Mouse (Mus musculus): ENCODE data around the gene Kcnj13. TPM values are rescaled to one million over a fixed set of nuclear protein-coding genes. Genes with fewer than 3 reads are reported as not detected.

Gene Kcnj13
- total RNA-seq, 1 experiment = 0.27 TPM

GRCm38 (mm10) chr1:87360276-87360675 is 34.3 kb downstream of the Kcnj13 start:
- Histone ChIP-seq H3K36me3 (ENCODE audit: control insufficient read depth, insufficient read depth, low read length, poor library complexity, severe bottlenecking) (peaks cover 6% of the 10 kb centered on the region), H3K9me3 (ENCODE audit: control insufficient read depth, insufficient read depth, low read depth, low read length) (no peaks in the 10 kb centered on the region), H3K4me3 (ENCODE audit: insufficient read depth in 1 of 2, low read depth in 1 of 2, low read length in 2 of 2, poor library complexity in 1 of 2, severe bottlenecking in 1 of 2) (no peak overlapping the region), H3K4me1 (ENCODE audit: control insufficient read depth in 2 of 2, insufficient read depth in 2 of 2, low read length in 2 of 2, poor library complexity in 1 of 2) (no peaks in the 10 kb centered on the region), H3K9ac (ENCODE audit: insufficient read depth, low read depth, low read length, poor library complexity, severe bottlenecking) (no peak overlapping the region), H3K27ac (ENCODE audit: insufficient read depth, low read depth, low read length, poor library complexity, severe bottlenecking) (no peak overlapping the region)
- in situ Hi-C loops (cut with MboI; ENCODE audit: low sequenced_read_pairs in 2 of 2, unreplicated experiment in 2 of 2) = no loop called here
- no peak for DNase-seq (ENCODE audit: low read depth, low spot score)
- TF ChIP-seq HCFC1 (IDR thresholded peaks at IDR 0.05; ENCODE audit: borderline replicate concordance, insufficient read depth, low read length) (no peak), ZNF384 (IDR thresholded peaks at IDR 0.05; ENCODE audit: low read depth, low read length) (0 out of 2 replicates have a peak, but pooled peaks have one; percentile 37)

DNA sequence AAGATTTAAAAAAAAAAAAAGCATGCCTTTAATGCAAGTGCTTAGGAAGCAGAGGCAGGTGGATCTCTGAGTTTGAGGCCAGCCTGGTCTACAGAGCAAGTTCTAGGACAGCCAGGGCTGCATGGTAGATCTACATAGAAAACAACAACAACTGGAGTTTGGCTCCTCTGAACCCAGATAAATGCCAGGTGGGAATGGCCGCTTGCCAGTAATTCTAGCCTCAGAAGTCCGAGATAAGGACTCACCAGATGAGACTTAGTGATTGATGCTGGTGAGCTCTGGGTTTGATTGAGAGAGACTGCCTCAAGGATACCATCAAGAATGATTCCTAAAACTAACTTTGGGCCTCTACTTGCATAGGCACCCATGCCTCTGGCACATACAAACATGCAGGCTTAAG is 44.0 kb downstream of the Kcnj13 start:
- H3K27ac ChIP-seq (ENCODE audit: insufficient read depth, low read depth, low read length, poor library complexity, severe bottlenecking) = no peak overlapping the region
- H3K4me1 ChIP-seq (ENCODE audit: control insufficient read depth in 2 of 2, insufficient read depth in 2 of 2, low read length in 2 of 2, poor library complexity in 1 of 2) = peaks cover 2% of the 10 kb centered on the region in 2 experiments; a peak in 1 of 4 replicates
- in situ Hi-C loops (cut with MboI; ENCODE audit: low sequenced_read_pairs in 2 of 2, unreplicated experiment in 2 of 2) = no loop called here
- H3K4me3 ChIP-seq (ENCODE audit: insufficient read depth in 1 of 2, low read depth in 1 of 2, low read length in 2 of 2, poor library complexity in 1 of 2, severe bottlenecking in 1 of 2) = no peak overlapping the region
- no peak overlapping the region for H3K9ac ChIP-seq (ENCODE audit: insufficient read depth, low read depth, low read length, poor library complexity, severe bottlenecking)
- no peak for TF ChIP-seq ZC3H11A (IDR thresholded peaks at IDR 0.05; ENCODE audit: borderline replicate concordance, low read depth, low read length)
- TF ChIP-seq HCFC1 (IDR thresholded peaks at IDR 0.05; ENCODE audit: borderline replicate concordance, insufficient read depth, low read length) = no peak
- TF ChIP-seq CHD2 (IDR thresholded peaks at IDR 0.05; ENCODE audit: low read depth, low read length) = no peak
- no peak for TF ChIP-seq MAFK (IDR thresholded peaks at IDR 0.05; ENCODE audit: insufficient read depth, low read depth, low read length)
- no peak for TF ChIP-seq ZNF384 (IDR thresholded peaks at IDR 0.05; ENCODE audit: low read depth, low read length)
- H3K9me3 ChIP-seq (ENCODE audit: control insufficient read depth, insufficient read depth, low read depth, low read length) = no peaks in the 10 kb centered on the region
- H3K36me3 ChIP-seq (ENCODE audit: control insufficient read depth, insufficient read depth, low read length, poor library complexity, severe bottlenecking) = no peaks in the 10 kb centered on the region; the same call in none of the 2 replicates
- DNase-seq (ENCODE audit: low read depth, low spot score) = no peak

Other genes starting within 250 kb of the Kcnj13 start
- gene Ecel1, start 238.2 kb downstream of the Kcnj13 start, total RNA-seq (2012; rRNA removed) = 1.1 and 2.9 TPM in 2 replicates
- gene Prss56, start 211.4 kb downstream of the Kcnj13 start, total RNA-seq (2012; rRNA removed) = 0.36 and 0.37 TPM in 2 replicates
- gene Chrnd, start 204.1 kb downstream of the Kcnj13 start, total RNA-seq (2012; rRNA removed) = 0.13 TPM in 1 of 2 replicates, not detected in the other
- gene Chrng, start 190.1 kb downstream of the Kcnj13 start, total RNA-seq (2012; rRNA removed) = 0.13 and 0.16 TPM in 2 replicates
- gene Eif4e2, start 180.8 kb downstream of the Kcnj13 start, total RNA-seq (2012; rRNA removed) = 165 and 221 TPM in 2 replicates
- 1.3 and 1.8 TPM in 2 replicates for gene Efhd1, start 130.4 kb downstream of the Kcnj13 start, total RNA-seq (2012; rRNA removed)
- 58.7 and 69.2 TPM in 2 replicates for gene Gigyf2, start 67.7 kb downstream of the Kcnj13 start, total RNA-seq (2012; rRNA removed)
- 1.3 TPM in 1 of 2 replicates, not detected in the other for gene Snorc, start 75.5 kb upstream of the Kcnj13 start, total RNA-seq (2012; rRNA removed)
- gene Neu2, start 115.2 kb upstream of the Kcnj13 start, total RNA-seq (2012; rRNA removed) = not detected in 2 replicates
- 0.74 and 1.2 TPM in 2 replicates for gene Ngef, start 179.1 kb upstream of the Kcnj13 start, total RNA-seq (2012; rRNA removed)
- 39.5 and 52.4 TPM in 2 replicates for gene Inpp5d, start 225.6 kb upstream of the Kcnj13 start, total RNA-seq (2012; rRNA removed)